Mouse (Mus musculus): ENCODE data around the gene Smpd4.
A peak's percentile ranks its signal among the peaks of the same experiment; 100 is the strongest.

- TF ChIP-seq EP300 (IDR thresholded peaks at IDR 0.05; ENCODE audit: insufficient read depth, low read depth, low read length) (no peak), CTCF (IDR thresholded peaks at IDR 0.05) (0 out of 2 replicates have a peak, but pooled peaks have one; percentile 18), POLR2A (IDR thresholded peaks at IDR 0.05; ENCODE audit: insufficient read depth, low read depth, low read length) (no peak)
Measured at GRCm38 (mm10) chr16:17600944-17601562, 18.1 kb upstream of the Smpd4 start.
